Mouse (Mus musculus): Measurements from ENCODE around the gene Sgo1. TPM values are rescaled to one million over a fixed set of nuclear protein-coding genes. Genes with fewer than 3 reads are reported as not detected.
"Not testable (repeated sequence)": the region's sequence is repeated elsewhere in the genome, so short reads cannot be mapped to it uniquely, and the experiment has no call there.

The Sgo1 gene
- polyA plus RNA-seq (2012; rRNA removed) (8.0 and 14.1 TPM in 2 replicates), polyA plus RNA-seq (2014; fragmentation: Nextera tagmentation; extraction: Ambion mirVana) (35.9 and 41.3 TPM in 2 replicates)

- H3K9me3 ChIP-seq (ENCODE audit: control insufficient read depth, low read length): no peaks in the 10 kb centered on the region
- peak within 1 kb of the TSS; percentile 84 to 87 for H3K4me3 ChIP-seq (ENCODE audit: insufficient read depth in 1 of 2, low read depth in 2 of 2, low read length in 2 of 2)
- peaks cover 28% of the 10 kb centered on the region for H3K36me3 ChIP-seq (replicated peaks; ENCODE audit: control insufficient read depth, insufficient read depth, low read depth)
- peak within 1 kb of the TSS; percentile 81 for H3K4me2 ChIP-seq (ENCODE audit: low read depth)
- ATAC-seq (ENCODE audit: insufficient read depth): peak; percentile 95
- peaks cover 8 to 9% of the 10 kb centered on the region in 2 experiments; a peak in 3 of 4 replicates for H3K4me1 ChIP-seq (replicated peaks; ENCODE audit: control insufficient read depth in 2 of 2, insufficient read depth in 2 of 2, low read length in 1 of 2)
- peak; percentile 93 to 95 (median 93) for DNase-seq (ENCODE audit: low read depth in 3 of 3, low spot score in 3 of 3)
- TF ChIP-seq EP300 (IDR thresholded peaks at IDR 0.05; ENCODE audit: low read depth): no peak
- peak; percentile 83 for TF ChIP-seq CTCF (IDR thresholded peaks at IDR 0.05; ENCODE audit: low read depth)
- H3K27me3 ChIP-seq (ENCODE audit: control insufficient read depth, insufficient read depth, low read length): no peaks in the 10 kb centered on the region
- H3K27ac ChIP-seq: peak within 1 kb of the TSS; percentile 83
- peak within 1 kb of the TSS; percentile 93 for H3K9ac ChIP-seq (replicated peaks)
- under 1% methylated on average over 78 of the region's 78 CpGs for WGBS (ENCODE audit: insufficient replicate concordance)
Measured at GRCm38 (mm10) chr17:53688877-53689802, at the start of gene Sgo1. Gene Sgo1 (minus strand): TSS chr17:53689333.

GRCm38 (mm10) chr17:53718916-53719315, 29.8 kb upstream of the Sgo1 start:
- H3K27ac ChIP-seq; ATAC-seq (ENCODE audit: insufficient read depth); H3K9me3 ChIP-seq (ENCODE audit: control insufficient read depth, low read length); H3K4me1 ChIP-seq (replicated peaks; ENCODE audit: control insufficient read depth in 2 of 2, insufficient read depth in 2 of 2, low read length in 1 of 2); DNase-seq (ENCODE audit: low read depth in 3 of 3, low spot score in 3 of 3); H3K4me3 ChIP-seq (ENCODE audit: insufficient read depth in 1 of 2, low read depth in 2 of 2, low read length in 2 of 2); H3K4me2 ChIP-seq (ENCODE audit: low read depth); H3K36me3 ChIP-seq (replicated peaks; ENCODE audit: control insufficient read depth, insufficient read depth, low read depth); H3K27me3 ChIP-seq (ENCODE audit: control insufficient read depth, insufficient read depth, low read length); H3K9ac ChIP-seq (replicated peaks): not testable (repeated sequence)
- 70% methylated on average over 3 of the region's 3 CpGs for WGBS (ENCODE audit: insufficient replicate concordance)

GRCm38 (mm10) chr17:53718474-53718873, 29.3 kb upstream of the Sgo1 start:
- Histone ChIP-seq H3K9me3 (ENCODE audit: control insufficient read depth, low read length) (no peaks in the 10 kb centered on the region), H3K36me3 (replicated peaks; ENCODE audit: control insufficient read depth, insufficient read depth, low read depth) (no peaks in the 10 kb centered on the region), H3K27me3 (ENCODE audit: control insufficient read depth, insufficient read depth, low read length) (no peaks in the 10 kb centered on the region), H3K4me2 (ENCODE audit: low read depth) (no peak overlapping the region), H3K4me3 (ENCODE audit: insufficient read depth in 1 of 2, low read depth in 2 of 2, low read length in 2 of 2) (no peak overlapping the region), H3K9ac (replicated peaks) (no peak overlapping the region), H3K27ac (no peak overlapping the region), H3K4me1 (replicated peaks; ENCODE audit: control insufficient read depth in 2 of 2, insufficient read depth in 2 of 2, low read length in 1 of 2) (no peaks in the 10 kb centered on the region)
- DNase-seq (ENCODE audit: low read depth in 3 of 3, low spot score in 3 of 3): no peak
- no peak for ATAC-seq (ENCODE audit: insufficient read depth)
- TF ChIP-seq CTCF (IDR thresholded peaks at IDR 0.05; ENCODE audit: low read depth) (no peak), EP300 (IDR thresholded peaks at IDR 0.05; ENCODE audit: low read depth) (no peak)
- 31% methylated on average over 1 of the region's 1 CpGs for WGBS (ENCODE audit: insufficient replicate concordance)

GRCm38 (mm10) chr17:53715161-53715560, 26.0 kb upstream of the Sgo1 start:
- not testable (repeated sequence) for H3K9me3 ChIP-seq (ENCODE audit: control insufficient read depth, low read length); H3K4me2 ChIP-seq (ENCODE audit: low read depth); H3K4me3 ChIP-seq (ENCODE audit: insufficient read depth in 1 of 2, low read depth in 2 of 2, low read length in 2 of 2); H3K9ac ChIP-seq (replicated peaks); ATAC-seq (ENCODE audit: insufficient read depth); H3K4me1 ChIP-seq (replicated peaks; ENCODE audit: control insufficient read depth in 2 of 2, insufficient read depth in 2 of 2, low read length in 1 of 2); H3K36me3 ChIP-seq (replicated peaks; ENCODE audit: control insufficient read depth, insufficient read depth, low read depth); H3K27ac ChIP-seq; DNase-seq (ENCODE audit: low read depth in 3 of 3, low spot score in 3 of 3); H3K27me3 ChIP-seq (ENCODE audit: control insufficient read depth, insufficient read depth, low read length)
- WGBS (ENCODE audit: insufficient replicate concordance): 21% methylated on average over 1 of the region's 1 CpGs

GRCm38 (mm10) chr17:53714453-53714852, 25.3 kb upstream of the Sgo1 start:
- 34% methylated on average over 1 of the region's 1 CpGs for WGBS (ENCODE audit: insufficient replicate concordance)
- no peaks in the 10 kb centered on the region for H3K4me1 ChIP-seq (replicated peaks; ENCODE audit: control insufficient read depth in 2 of 2, insufficient read depth in 2 of 2, low read length in 1 of 2)
- TF ChIP-seq EP300 (IDR thresholded peaks at IDR 0.05; ENCODE audit: low read depth) (no peak), CTCF (IDR thresholded peaks at IDR 0.05; ENCODE audit: low read depth) (no peak)
- DNase-seq (ENCODE audit: low read depth in 3 of 3, low spot score in 3 of 3) (no peak), ATAC-seq (ENCODE audit: insufficient read depth) (no peak)
- no peak overlapping the region for H3K9ac ChIP-seq (replicated peaks)
- H3K4me2 ChIP-seq (ENCODE audit: low read depth): no peak overlapping the region
- no peak overlapping the region for H3K27ac ChIP-seq
- no peak overlapping the region for H3K4me3 ChIP-seq (ENCODE audit: insufficient read depth in 1 of 2, low read depth in 2 of 2, low read length in 2 of 2)
- no peaks in the 10 kb centered on the region for H3K9me3 ChIP-seq (ENCODE audit: control insufficient read depth, low read length)
- no peaks in the 10 kb centered on the region for H3K27me3 ChIP-seq (ENCODE audit: control insufficient read depth, insufficient read depth, low read length)
- H3K36me3 ChIP-seq (replicated peaks; ENCODE audit: control insufficient read depth, insufficient read depth, low read depth): no peaks in the 10 kb centered on the region

GRCm38 (mm10) chr17:53697521-53697920, 8.4 kb upstream of the Sgo1 start:
- H3K36me3 ChIP-seq (replicated peaks; ENCODE audit: control insufficient read depth, insufficient read depth, low read depth); H3K4me2 ChIP-seq (ENCODE audit: low read depth); H3K4me3 ChIP-seq (ENCODE audit: insufficient read depth in 1 of 2, low read depth in 2 of 2, low read length in 2 of 2); DNase-seq (ENCODE audit: low read depth in 3 of 3, low spot score in 3 of 3); H3K9me3 ChIP-seq (ENCODE audit: control insufficient read depth, low read length); H3K4me1 ChIP-seq (replicated peaks; ENCODE audit: control insufficient read depth in 2 of 2, insufficient read depth in 2 of 2, low read length in 1 of 2); ATAC-seq (ENCODE audit: insufficient read depth); H3K9ac ChIP-seq (replicated peaks); H3K27me3 ChIP-seq (ENCODE audit: control insufficient read depth, insufficient read depth, low read length); H3K27ac ChIP-seq: not testable (repeated sequence)
- WGBS (ENCODE audit: insufficient replicate concordance): 80% methylated on average over 8 of the region's 8 CpGs
